Mouse (Mus musculus): ENCODE measurements around the gene Sik2.
A peak's percentile ranks its signal among the peaks of the same experiment; 100 is the strongest.

The Sik2 gene

GRCm38 (mm10) chr9:50986123-50986522, 22.8 kb downstream of the Sik2 start:
- no peak for DNase-seq (ENCODE audit: low spot score)

GRCm38 (mm10) chr9:50981499-50982190, 27.2 kb downstream of the Sik2 start:
- no peak for DNase-seq (ENCODE audit: low spot score)

DNA sequence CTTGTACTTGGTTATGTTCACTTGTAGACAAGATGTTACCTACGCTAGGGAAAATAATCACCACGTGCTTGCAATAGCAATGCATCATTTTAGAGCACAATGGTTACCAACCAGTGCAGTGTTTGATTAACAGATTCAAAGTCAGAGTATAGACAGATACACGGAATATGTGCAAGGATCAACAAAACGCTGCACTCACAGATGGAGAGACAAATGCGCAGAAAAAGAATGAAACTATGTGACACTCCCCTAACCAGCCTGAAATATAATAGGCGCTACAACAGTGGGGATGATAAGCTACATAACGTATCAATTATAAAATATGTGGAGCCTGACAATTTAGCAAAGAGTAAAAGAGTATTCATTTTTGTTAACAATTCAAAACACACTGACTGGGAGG, 34.2 kb downstream of the Sik2 start:
- no peak for DNase-seq (ENCODE audit: low spot score)

- DNase-seq (ENCODE audit: low spot score) = no peak
Measured at GRCm38 (mm10) chr9:50970413-50970812, 38.5 kb downstream of the Sik2 start.

- DNase-seq (ENCODE audit: low spot score) = no peak
Measured at GRCm38 (mm10) chr9:50969266-50969665, 39.6 kb downstream of the Sik2 start.

DNA sequence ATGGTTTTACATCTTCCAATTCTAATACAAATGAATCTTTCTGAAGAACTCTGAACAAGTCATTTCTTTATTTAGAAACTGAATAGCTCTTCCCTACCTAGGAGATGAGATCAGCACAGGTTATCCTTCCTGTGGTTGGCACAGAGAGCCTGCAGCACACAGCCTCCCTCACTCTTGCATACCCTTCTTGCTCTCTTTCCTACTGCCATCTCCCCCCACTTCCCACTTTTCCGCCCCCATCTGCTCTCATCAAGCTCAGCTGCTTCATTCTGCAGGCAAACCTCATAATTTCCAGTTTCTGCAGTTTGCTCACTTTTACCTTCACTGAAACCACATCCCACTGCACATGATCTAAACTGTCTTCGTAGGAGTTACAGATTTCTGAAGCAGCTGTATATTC, 42.6 kb downstream of the Sik2 start:
- DNase-seq (ENCODE audit: low spot score) = peak; percentile 53

- DNase-seq (ENCODE audit: low spot score) = no peak
Measured at GRCm38 (mm10) chr9:50965392-50965791, 43.5 kb downstream of the Sik2 start.

GRCm38 (mm10) chr9:50964911-50965310, 44.0 kb downstream of the Sik2 start:
- DNase-seq (ENCODE audit: low spot score) = no peak

DNA sequence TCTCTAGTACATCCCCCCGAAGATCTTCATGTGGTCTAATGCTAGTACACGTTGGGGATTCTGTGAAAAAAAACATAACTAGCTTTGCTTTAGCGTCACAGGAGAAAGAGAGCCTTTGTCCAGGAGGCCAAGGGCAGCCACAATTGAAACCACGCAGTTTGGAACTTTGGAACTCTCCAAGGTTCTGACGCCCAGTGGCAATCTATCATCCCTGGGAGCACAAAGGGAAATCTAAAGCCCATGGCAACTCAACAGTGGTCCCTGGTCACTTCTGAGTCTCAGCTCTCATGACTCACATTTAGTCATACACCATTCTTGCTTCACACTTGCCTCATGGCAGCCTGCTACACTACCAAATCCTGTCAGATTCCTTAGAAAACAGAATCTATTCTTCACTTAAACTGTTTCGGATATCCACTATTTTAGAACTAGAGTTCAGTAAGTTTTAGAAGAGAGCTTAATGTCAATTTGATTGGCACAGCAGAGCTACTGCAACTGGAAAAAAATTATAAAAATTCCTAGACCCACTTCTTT, 50.9 kb downstream of the Sik2 start:
- DNase-seq (ENCODE audit: low spot score) = no peak

- DNase-seq (ENCODE audit: low spot score) = no peak
Measured at GRCm38 (mm10) chr9:50955176-50955575, 53.7 kb downstream of the Sik2 start.

GRCm38 (mm10) chr9:50948097-50948823, 60.6 kb downstream of the Sik2 start:
- no peak for DNase-seq (ENCODE audit: low spot score)

DNA sequence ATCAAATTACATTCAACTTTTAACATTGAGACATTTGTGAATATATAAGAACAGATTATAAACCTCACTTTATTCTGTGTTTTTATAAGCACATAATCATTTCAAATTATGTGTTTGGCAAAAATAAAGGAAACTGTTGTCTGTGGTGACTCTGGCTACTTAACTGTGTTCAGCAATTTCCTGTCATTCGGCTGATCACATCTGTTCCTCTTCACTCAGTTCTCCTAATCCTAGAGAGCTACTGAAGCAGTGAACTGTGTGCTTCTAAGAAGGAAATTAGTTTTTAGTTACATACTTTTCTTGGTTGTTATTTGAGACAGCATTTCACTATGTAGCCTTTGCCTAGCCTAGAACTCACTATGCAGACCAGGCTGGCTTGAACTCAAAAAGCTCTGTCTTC, 62.5 kb downstream of the Sik2 start:
- DNase-seq (ENCODE audit: low spot score) = no peak

GRCm38 (mm10) chr9:50944826-50945225, 64.0 kb downstream of the Sik2 start:
- no peak for DNase-seq (ENCODE audit: low spot score)

DNA sequence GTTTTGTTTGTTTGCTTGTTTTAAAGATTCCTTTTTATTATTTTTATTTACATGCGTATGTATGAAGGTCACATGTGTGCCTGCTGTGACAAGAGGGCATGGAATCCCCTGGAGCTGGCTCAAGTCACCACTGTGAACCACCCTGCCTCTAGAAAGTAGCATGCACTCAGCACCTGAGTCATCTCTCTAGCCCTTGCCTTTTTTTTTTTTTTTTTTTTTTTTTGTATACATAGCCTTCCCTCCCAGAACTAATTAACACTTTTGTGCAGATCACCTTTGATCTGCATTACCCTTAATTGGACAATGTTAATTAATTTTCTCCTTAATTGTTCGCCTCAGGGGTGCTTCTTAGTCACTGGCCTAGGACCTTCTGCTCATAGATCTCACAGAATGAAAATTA, 66.2 kb downstream of the Sik2 start:
- no peak for DNase-seq (ENCODE audit: low spot score)

- DNase-seq (ENCODE audit: low spot score) = no peak
Measured at GRCm38 (mm10) chr9:50941804-50942401, 67.0 kb downstream of the Sik2 start.

DNA sequence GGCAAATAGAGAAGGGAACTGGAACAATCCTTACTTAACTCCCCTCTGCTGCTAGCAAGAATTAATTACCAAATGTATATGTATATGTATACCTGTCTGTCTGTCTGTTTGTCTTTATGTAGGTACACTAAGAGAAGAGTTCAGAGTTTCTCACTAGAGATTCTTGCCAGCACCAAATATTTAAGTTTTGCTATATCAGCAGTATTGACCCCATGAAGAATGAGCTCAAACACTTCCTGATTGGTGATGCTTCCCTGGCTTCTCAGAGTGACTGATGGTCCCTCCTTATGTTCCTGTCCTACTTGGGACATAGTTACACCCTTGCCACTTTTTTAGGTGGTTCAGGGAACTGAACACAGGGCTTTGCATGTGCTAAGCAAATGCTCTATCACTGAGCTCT, 78.9 kb downstream of the Sik2 start:
- DNase-seq (ENCODE audit: low spot score) = no peak

- DNase-seq (ENCODE audit: low spot score) = no peak
Measured at GRCm38 (mm10) chr9:50925801-50926200, 83.1 kb downstream of the Sik2 start.

- no peak for DNase-seq (ENCODE audit: low spot score)
Measured at GRCm38 (mm10) chr9:50924454-50924853, 84.4 kb downstream of the Sik2 start.

GRCm38 (mm10) chr9:50922363-50923153, 86.3 kb downstream of the Sik2 start:
- no peak for DNase-seq (ENCODE audit: low spot score)

- no peak for DNase-seq (ENCODE audit: low spot score)
Measured at GRCm38 (mm10) chr9:50920933-50921895, 87.7 kb downstream of the Sik2 start.

GRCm38 (mm10) chr9:50919554-50919953, 89.3 kb downstream of the Sik2 start:
- DNase-seq (ENCODE audit: low spot score) = no peak
